Mouse (Mus musculus): Measurements from ENCODE around the gene Tex30.
"Not testable (repeated sequence)": the region's sequence is repeated elsewhere in the genome, so short reads cannot be mapped to it uniquely, and the experiment has no call there.

The Tex30 gene

GRCm38 (mm10) chr1:44102259-44102717, at the start of gene Tex30:
Gene Tex30, minus strand, starts transcription at chr1:44102441.
- peak; percentile 94 to 95 for DNase-seq

- DNase-seq, result no peak
These were observed 46.5 kb upstream of the Tex30 start for GRCm38 (mm10) chr1:44148706-44149105.

GRCm38 (mm10) chr1:44147563-44148381, 45.5 kb upstream of the Tex30 start, which contains the start of gene Ercc5:
Gene Ercc5, plus strand, starts transcription at chr1:44147744.
- DNase-seq, result peak; percentile 91 to 94

DNA sequence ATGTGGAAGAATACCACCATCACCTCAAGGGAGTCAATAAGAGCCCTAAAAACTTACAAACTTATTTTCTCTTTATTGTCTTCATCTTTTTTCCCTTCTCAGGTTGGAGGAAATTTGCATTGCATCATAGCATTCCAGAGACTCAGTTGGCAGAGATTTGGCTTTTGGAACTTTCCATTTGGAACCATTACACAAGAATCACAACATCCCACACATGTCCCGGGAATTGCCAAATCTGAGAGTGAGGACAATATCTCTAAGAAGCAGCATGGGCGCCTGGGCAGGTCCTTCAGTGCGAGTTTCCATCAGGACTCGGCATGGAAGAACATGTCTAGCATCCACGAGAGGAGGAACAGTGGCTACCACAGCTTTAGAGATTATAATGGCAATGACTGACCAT, 40.5 kb upstream of the Tex30 start:
- peak in 1 of 2 experiments; percentile 20 for DNase-seq

GRCm38 (mm10) chr1:44140232-44140631, 38.0 kb upstream of the Tex30 start:
- DNase-seq, result no peak

DNA sequence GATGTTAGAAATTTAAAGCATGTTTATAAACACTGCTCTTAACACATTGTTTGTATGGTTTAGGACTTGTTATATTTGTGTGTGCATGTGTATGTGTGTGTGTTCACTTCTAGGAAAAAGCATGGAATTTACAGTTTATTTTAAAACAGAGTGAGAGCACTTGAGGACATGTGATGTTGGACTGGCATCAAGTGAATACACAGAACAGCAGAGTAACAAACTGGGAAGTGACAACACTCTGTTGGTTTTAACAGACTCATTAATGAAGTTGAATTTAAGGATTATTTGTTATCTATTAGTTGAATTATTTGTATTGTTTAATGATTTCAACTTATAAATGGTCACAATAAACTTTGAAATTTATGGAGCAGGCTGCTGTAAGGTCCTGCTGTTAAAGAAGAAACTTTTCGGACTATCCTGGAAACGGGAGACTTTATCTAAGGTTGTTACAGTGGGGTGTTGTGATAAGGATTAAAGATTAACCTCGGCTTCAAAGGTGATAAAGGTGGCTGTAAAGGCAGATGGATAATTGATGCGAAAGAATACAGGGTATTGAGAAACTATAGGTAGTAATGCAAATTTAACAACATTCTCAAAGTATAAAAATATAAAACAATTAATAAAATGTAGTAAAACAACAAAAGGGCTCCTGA, 27.8 kb upstream of the Tex30 start:
- DNase-seq, result no peak

GRCm38 (mm10) chr1:44125590-44125989, 23.3 kb upstream of the Tex30 start:
- no peak for DNase-seq

DNA sequence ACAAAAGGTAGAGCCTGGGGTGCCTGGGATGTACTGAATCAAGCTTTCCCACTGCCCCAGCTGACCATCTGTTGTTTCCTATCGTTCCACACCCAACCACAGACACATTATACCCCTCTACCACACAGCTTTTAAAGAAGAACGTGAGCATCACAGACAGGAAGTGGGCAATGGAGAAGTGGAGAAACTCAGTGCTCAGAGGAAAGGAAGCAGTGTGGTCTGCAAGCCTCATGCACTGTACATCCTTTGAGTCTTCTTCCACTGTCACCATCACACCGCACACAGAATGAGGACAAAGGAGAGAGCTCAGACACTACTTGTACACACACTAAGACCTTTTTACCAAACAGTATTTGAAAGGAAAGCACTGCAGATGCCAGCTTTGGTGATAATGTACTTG, 20.0 kb upstream of the Tex30 start:
- no peak for DNase-seq

- no peak for DNase-seq
These were observed 17.8 kb upstream of the Tex30 start for GRCm38 (mm10) chr1:44120074-44120406.

DNA sequence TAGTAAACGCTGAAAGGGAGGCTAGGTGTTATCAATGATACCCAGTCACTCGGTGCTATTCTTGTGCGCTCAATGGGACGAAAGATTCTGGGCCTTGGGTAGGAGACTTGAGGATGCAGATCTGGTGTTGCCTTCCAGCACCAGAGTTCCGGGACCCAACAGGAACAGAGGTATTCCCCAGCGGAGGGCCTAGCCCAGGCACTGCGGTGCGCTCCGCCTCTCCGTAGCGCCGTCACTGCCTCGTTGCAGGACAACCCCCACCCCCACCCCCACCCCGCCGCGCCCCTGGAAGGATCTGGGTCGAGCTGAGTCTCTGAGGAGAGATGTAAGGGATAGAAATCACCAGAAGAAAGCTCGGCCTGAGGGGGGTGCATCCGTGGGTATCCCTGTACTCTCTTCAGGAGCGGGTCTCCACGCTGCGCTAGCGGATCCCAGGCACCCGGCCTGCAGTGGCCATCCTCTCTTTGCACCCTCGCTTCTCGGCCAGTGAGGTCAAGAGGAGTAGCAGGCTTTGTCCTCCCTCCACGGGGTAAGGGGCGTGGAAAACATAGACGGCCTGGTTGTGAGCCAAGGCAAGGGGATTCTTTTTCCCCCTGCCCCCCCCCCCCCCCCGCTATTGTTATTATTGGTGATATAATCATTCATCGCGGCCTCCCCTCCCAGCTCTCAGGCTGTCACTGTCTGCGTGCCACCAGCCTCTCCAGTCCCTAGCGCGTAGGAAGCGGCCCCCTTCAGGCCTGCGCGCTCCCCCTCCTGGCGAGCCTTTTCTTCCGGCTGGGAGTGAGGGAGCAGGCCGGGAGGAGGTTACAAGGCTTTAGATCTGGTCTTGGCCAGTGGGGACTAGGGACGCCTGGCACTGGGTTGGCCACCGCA, 17.2 kb upstream of the Tex30 start:
- DNase-seq, result peak; percentile 83 to 88

DNA sequence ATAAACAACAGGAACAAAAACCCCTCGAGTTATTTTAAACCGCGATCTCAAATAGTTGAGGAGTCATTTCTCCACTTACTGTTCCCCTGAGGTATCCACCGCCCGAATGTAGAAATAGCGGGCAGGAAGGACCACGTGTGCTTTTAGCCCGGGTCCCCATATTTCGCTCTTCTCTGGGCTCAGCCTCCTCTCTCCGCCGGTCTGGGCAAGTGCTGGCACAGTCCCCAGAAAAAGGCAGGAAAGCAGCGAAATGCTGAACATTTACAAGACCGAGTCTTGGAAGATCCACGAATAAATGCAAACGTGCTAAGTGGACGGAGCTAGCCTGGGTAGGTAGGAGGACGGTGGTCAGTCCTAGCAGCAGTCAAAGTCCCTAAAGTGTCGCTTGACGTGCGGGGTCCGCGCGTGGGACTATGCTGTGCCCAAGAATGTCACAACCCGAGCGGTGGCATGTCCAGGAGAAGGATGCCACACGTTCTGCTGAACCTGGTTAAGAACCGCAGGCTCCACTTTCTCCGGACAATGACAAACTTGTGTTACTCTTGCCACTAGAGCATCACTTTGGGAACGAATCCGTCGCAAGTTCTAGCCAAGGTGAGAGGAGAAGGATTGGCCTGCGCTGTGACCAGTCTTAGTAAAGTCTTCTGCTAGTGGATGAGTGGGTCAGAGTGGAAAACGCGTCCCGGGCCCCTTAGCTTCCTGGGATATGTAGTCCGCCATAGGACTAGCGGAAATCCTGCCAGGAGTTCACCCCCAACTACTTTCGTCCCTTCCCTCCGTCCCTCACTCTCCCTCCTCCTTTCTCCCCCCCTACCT, 16.2 kb upstream of the Tex30 start, which contains the start of the genes Kdelc1 and Bivm:
Gene Kdelc1, minus strand, starts transcription at position 570 of the 816 bp plus-strand sequence.
Gene Bivm, plus strand, starts transcription at position 719 of the 816 bp plus-strand sequence.
- peak; percentile 94 to 96 for DNase-seq

- no peak for DNase-seq
These were observed 15.3 kb upstream of the Tex30 start for GRCm38 (mm10) chr1:44117571-44117970.

DNA sequence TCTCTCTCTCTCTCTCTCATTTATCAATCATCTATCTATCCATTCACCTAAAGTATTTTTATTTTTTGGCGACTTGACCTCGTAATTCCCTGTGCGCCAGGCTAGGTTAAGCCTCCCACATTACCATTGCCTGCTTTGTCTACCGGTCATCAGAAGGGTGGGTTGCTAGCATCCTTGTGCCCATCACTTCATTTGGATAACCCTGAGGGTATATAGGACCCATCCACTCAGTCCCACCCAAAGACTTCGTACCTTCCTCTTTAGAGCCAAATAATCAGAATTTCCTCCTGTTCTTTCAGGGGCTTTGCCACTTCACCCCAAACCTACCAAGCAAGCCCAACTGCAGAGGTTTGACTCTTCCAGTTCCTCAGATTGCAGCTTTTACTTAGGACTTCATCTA, 698 bp upstream of the Tex30 start:
- no peak for DNase-seq

GRCm38 (mm10) chr1:44101448-44102225, 604 bp downstream of the Tex30 start:
- peak; percentile 11 to 24 for DNase-seq

DNA sequence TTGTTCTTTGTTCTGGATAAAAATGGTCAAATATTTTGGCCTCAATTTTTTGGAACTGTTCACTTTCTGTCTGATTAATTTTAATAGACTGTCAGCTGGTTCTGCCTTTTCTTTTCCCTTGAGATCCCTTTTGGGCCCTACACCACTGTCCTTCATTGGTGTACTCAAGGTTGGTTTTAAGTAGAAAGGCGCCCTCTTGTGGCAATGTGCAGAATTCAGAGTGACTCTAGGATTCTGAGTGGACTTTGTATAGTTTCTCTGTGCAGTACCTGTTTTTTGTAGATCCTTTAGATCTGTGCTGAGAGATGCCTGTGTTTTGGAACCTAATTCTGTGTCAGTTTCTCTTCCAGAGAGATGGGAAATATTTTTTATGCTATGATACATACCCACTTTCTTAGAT, 37.6 kb downstream of the Tex30 start:
- DNase-seq, result peak; percentile 39 to 44

- no peak for DNase-seq
These were observed 38.8 kb downstream of the Tex30 start for GRCm38 (mm10) chr1:44063439-44063838.

- DNase-seq, result no peak
These were observed 40.4 kb downstream of the Tex30 start, which contains the start of gene Gm8251 for GRCm38 (mm10) chr1:44061836-44062235. Gene Gm8251, minus strand, starts transcription at chr1:44061936.

- DNase-seq, result no peak
These were observed 44.4 kb downstream of the Tex30 start for GRCm38 (mm10) chr1:44057805-44058204.

DNA sequence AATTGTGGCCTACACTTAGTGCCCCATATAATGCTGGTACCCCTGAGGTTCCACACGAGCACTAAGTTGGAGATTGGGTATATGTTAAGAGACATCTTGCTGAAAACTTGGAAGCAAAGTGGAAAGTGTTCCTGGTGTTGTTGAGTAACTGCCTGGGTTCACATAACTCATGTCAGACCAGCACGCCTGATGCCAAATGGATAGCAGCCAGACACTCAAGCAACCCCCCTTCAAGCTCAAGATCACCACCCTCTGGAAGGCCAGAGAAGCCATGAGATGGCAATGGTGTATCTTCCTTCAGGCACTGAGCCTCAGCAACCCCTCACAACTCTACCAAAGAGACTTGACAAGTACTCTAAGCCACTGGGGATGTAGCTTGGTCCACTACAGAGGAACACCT, 55.7 kb downstream of the Tex30 start:
- DNase-seq, result no peak

DNA sequence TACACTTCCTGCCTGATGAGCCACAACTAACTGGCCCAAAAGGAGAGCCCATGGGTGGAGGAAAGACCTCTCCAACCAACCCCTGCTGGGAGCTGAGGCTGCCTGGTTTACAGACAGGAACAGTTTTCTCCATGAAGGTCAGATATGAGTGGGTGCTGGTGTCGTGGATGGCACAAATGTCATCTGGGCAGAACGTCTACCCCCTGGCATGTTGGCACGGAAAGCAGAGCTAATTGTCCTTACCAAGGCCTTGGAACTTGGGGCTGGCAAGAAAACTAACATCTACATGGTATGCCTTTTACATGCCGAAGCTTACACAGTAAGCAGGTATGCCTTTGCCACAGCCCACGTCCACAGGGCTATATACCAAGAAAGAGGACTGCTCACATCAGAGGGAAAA, 56.6 kb downstream of the Tex30 start:
- DNase-seq, result not testable (repeated sequence)

DNA sequence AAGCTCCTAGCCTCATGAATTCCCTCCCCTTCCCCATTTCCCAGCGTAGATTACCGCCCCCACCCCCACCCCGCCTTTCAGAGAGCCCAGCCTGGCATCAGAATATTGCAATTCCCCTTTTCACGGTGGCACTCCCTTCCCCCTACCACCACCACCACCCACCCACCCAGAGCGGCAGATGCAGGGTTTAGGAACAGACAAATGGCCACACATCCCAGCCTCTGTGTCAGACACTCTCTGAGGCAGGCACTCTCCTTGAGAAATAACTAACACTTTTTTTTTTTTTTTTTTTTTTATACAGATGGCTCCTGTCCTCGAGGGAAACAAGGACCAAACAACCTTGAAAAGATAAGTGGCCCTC, 59.7 kb downstream of the Tex30 start:
- no peak for DNase-seq

All from lung, adult 18-20 months (tissue).